Mouse (Mus musculus) c-Kit-positive CD71-negative TER-119-negative erythroid progenitor cells, embryonic 14.5 days (primary cell): ENCODE measurements around the gene Dthd1.

Experiments
- DNase-seq: peaks from one replicate; pipeline ENCODE4 v3.0.0-alpha.2; 2013; ENCODE audit warnings: low read depth

Dthd1 gene

DNA sequence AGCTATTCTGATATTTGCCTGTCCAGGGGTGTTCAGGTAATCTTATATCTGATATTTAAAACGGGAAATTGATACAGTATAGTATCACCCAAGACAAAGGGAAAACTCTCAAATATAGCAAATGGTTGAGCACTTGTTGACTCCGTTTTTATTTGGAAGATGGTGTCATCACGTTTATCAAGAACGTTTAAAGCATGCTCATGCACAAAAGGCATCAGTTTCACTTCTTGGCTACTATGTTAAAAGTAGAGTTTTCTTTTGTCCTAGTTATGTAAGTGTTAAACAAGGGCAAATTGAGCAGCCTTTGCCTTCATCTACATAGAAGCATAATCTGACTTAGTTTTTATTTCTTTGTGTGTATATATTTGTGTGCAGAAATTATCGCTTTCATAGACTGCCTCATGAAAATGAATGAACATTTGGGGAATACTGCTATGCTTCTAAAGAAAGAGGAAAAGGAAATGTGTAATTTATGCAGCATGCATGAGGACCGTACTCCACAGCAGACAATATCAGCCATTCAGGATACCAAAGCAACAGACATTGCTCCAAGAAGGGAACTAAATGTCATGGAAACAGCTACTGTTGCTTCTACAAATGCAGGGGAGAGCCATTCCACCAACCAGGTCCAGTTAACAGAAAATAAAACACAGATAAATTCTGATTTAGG is at the start of gene Dthd1:
Dthd1 (plus strand) TSS at position 422 of the 670 bp plus-strand sequence.
- no peak for DNase-seq

DNA sequence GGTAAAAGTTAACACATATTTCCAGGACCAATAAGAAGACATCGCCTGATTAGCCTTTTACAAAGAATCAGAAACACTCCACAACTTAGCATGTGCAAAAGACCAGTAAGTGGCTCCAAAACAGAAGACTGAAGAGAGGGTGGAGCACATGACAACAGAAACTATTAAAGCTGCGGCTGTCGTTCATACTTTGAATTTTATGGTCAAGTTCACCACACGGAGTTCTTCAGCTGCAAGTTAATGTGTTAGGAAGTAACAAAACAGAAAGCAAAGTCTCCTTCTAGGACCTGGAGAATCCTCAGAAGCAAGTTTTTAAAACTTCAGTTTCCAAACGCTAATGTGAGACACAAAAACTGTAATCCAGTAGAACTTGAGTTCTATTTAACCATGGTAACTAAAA is 49.5 kb upstream of the Dthd1 start:
- no peak for DNase-seq

DNA sequence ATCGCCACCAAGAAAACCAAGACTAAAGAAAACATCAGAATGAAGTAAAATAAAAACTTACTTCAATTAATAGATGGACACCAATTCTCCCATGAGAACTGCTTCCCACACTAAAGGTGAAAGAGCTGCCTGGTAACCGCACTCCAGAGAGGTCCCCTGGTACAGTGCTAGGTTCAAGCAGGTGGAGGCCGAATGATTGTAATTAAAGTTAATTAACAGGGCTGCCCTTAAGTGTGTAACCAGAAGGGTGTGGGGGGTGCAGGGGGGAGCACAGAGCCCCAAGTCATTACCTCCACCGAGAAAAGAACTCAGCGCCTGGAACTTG is 48.2 kb upstream of the Dthd1 start:
- DNase-seq = no peak

DNA sequence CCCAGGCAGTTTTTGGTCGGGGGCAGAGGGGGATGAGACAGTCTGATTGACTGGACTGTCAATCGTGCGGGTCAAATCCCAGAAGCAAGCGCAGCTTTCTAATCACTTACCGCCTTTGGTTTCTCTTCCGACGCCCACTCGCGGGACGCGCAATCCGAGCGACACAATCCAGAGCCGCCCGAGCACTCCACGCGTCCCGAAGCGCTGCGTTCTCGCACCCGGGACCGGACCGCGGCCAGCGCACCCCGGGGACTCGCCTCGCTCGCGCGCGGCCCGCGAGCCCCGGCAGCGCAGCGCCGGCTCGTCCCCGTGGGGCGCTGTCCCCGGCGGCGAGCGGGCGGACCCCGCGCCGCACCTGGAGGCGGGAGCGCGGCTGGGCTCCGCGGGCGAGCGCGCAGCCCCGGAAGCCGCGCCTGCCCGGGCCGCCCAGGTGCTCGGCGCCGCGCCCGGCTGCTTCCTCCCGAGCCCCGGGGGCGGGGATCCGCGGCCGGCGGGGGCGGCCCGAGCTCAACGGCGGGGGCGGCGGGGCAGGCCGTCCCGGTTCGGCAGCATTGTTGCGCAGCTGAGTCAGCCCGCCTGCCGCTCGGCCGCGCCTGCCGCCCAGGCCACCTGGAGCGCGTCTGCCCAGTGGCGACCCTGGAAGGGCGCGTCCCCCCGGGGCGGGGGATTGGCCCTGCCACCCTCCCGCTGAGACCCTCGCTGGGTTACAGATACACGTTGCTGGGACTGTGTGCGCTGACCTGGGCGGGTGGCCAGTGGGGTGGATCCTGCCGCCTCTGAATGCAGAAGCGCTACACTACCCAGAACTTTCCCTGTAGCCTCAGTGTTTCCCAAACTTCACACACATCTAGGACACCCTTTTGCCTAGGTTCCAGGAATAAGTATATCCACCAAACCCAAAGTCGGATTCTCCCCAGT is 47.6 kb upstream of the Dthd1 start, which contains the start of gene Arap2:
Arap2 (minus strand) TSS at position 376 of the 918 bp plus-strand sequence.
- DNase-seq = peak; percentile 31

DNA sequence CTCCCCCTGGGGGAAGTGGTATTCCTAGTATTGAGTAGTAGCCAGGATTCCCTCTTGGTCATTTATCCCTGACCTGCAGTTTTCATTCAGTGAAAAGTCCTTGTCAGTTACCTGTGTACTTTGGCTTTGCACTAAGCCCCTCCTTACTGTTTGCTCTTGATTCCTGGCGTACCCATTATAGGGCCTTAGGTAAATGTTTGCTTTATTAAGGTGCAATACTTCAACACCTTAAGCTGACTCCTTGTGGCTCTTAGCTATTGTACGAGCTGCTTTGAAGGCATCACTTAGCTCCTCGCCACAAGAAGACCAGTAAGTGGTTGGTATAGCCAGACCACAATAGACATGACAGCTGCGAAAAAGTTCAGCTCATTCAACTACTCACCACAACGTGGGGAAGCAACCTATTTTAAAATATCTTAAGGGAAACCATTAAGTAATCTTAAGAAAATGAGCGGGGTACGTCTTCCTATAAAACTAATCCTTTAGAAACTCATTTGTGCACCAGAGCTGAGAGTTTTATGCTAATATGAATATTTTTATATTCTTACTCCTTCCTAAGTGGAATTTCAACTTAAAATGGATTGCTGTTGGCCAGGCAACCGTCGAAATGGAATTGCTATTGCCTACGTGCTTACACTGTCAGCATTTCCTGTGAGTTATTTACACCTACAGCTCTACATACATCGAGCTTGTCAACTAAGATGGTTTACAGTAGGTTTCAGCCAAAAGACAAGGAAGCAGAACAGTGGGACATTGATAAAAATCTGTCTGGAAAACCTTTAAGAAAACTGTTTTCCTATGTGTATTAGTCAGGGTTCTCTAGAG is 41.6 kb upstream of the Dthd1 start:
- DNase-seq = no peak

DNA sequence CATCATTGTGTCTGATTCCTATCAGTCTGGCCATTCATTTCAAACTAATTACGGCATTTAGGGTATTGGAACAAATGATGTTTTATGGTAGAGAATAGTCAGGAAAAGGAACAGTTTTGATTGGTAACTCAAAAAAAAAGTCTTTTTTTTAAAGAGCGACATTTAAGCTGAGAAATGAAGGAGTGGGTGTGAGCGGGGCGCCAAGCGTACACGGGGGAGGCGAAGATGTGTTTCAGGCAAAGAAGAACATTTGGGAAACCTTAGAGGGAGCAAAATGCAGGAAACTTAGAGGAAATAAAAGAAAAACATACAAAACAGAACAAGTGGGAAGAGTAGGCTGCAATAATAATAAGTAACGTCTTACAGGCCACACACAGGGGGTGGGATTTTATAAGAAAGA is 35.8 kb upstream of the Dthd1 start:
- no peak for DNase-seq

DNA sequence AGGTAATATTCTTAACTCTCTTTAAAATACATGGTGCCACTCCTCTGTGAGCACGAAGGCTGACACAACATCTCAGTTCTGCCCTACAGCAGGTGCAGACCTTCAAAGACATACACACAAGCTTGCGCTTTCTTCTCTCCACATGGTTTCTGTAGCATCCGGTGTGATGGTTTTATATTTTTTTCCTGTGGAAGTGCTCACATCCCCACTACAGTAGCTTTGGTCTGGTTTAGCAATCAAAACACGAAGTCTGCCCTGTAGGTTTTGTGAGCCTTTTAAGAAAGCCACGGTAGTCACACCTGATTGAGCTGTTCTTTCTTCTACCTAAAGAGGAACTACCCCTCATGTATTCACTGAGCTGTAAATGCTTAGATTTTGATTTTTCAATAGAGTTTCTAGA is 34.9 kb upstream of the Dthd1 start:
- no peak for DNase-seq

DNA sequence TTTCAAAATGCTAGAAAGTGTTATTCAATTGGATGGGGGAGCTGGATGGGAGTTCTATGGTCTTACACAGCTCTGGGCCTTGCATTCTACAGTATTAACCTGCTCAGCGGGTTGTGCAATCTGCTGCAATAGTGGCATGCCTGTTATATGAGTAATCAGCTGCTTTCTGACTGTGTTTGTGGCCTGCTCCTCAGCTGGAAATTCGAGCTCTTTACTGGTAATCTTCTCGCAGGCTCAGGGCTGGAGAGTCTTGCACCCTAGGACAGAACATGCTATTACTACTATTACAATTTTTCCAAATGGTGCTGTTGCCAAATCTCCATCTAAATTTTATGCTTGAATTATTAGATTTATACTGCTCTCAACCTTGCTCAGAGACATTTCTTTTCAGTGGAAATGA is 26.8 kb upstream of the Dthd1 start:
- DNase-seq = no peak

DNA sequence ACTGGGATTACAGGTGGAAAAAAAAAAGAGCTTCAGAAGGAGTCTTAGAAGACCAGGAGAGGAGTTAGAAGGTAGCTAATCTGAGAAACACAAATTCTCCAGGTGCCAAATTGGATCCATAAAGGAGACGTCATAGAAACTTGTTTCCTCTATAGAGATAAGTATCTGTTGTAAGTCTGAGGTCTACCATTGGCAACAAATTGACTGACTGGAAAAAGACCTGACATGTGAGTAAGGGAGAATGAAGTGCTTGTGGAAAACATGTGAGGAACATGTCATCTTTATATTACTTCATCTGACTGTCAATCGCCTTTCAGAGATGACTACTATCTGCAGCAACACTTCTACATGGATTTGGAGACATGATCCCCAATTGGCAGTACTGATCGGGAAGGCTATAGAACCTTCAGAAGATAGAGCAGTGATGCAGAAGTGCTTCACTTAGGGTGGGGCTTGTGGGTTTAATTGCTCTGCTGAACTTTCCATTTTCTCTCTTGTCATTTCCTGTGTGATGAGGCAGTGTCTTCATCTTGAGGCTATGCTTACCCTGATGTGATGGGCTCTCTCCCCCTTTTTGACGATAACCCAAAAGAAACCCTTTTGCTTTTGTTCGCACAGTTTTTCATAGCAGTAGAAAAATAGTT is 22.6 kb upstream of the Dthd1 start:
- DNase-seq = no peak

DNA sequence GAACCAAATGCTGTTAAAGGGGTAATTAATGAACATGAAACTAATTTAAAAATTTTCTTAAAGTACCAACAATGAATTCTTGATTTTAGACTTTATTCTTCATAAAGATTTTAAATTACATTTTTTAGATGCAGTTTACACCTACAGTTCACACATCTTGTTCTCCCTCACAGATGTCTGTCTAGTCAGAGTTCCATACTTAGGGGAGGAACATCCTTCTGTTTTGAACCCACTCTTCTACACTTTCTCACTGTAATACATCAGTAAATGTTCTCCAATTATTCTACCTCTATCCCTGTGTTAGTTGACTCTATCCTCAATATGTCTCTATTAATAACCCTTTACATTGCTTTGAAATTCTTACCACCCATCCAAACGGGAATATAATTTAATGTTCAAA is 20.8 kb upstream of the Dthd1 start:
- DNase-seq = no peak

DNA sequence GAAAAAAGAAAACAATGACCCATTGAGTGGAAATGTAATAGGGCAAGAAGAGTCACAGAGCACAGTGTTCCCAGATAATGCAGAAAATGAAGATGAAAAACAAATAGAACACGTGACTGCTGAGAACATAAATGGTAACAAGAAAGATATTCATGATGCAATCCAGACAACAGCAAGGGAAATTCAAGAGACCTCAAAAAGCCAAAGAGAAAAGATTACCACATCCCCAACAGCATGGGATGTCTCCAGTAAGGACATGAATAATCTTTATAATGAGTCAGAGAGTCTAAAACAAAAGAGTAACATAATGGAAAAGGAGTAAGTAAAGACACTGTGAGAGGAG is 420 bp downstream of the Dthd1 start:
- no peak for DNase-seq

DNA sequence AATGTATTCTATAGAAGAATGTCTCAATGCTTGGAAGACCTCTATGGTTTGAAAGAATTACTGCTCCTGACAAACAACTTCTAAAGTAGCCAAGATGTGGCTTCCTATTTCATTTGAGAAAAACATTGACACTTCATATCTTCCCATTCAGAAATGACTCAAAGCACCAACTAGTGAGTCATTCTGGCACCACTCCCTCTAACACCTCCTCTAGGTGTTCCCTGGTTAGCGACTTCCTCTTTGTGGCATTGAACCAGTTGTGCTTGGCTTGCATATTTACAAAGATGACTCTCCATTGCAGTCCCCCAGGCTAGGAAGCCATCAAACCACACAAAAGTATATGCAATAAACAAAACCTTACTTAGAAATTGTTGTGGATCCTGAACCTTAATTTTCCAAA is 2.1 kb downstream of the Dthd1 start:
- peak; percentile 12 for DNase-seq

DNA sequence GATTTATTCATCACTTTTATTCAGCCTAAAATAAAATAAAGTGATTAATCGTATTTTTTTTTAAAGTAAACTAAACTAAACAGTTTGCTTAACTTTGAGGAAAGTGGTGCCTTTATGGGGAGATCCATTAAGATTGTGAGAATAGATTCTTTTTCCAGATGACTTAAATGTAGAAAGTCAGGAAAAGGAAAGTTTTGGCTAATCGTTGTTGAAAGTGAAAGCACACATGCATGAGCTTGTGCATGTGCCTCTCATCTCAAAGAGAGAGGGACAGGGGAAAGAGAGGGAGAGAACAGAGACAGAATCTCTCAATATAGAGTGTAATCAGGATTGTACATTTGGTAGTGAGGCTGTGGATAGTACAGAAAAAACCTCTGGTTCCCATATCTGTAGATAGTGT is 5.9 kb downstream of the Dthd1 start:
- DNase-seq = no peak

DNA sequence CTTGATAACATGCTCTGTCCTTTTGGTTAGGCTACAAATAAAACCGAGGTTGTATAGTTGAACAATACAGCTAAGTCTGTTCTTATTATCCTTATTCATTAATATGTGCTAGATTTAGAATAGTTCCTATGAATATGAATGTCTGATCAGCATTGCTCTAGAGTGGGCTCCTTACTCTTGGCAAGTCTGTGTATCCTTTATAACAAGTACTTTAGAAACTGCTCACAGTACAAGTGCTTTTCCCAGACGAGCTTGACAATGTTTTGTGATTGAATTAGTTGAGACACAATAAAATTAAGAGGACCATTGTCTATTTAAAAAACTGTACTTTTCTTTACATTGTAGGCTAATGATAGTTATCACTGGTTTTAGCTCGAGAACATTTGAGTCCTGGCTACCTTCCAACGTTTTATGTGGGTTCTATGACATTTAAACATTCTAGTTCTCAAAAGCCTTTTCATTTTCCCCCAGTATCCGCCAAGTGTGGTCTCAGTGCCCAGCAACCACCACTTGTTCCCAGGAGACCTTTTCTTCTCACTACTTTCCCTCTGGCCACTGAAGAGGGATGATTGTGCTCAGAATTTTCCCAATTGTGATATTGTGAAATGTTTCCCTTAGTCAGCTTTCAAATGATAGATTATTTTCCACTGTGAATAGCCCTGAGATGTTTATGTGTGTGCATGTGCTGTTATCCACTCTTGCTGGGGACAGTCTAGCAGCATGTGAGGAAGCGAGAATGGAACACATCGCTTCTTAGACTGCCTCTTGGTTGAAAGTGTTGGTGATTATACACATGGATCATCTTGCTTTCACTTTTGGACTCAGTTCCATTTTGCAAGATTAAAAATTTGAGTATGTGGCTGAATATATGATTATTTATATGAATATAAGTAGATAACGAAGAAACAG is 7.0 kb downstream of the Dthd1 start:
- no peak for DNase-seq

DNA sequence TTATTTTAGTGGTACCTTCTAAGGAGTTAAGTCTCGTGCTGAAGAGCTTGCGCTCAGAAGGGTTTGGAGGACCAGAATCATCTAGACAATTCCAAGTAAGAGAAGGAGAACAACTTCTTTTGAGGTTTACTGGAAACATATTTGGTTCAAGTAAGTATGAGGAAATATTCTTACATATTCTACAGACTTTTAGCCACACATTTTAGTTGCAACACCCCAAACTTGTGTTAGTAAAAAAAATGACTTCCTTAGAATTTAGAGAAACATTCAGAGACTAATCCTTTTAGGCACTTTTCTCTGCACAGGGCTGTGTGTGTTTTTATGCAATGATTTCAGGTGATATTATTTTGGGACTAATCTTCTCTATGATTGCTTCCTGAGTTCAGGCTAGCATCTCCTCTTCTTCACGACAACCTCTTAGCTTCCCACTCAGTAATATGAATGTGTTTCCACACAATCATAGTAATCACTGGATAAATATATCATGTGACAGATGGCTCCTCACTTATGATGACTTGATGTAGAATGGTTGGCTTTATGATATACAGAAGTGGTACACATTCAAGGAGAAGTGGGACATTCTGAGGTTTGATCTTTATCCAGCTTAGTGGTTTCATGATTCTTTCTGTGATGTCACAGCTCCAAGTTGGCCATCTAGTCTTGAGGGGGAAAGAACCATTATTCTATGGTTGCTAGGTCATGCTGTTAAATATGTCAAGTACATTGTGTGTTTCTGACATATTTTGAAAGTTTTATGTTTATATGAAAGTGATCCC is 29.5 kb downstream of the Dthd1 start:
- no peak for DNase-seq

DNA sequence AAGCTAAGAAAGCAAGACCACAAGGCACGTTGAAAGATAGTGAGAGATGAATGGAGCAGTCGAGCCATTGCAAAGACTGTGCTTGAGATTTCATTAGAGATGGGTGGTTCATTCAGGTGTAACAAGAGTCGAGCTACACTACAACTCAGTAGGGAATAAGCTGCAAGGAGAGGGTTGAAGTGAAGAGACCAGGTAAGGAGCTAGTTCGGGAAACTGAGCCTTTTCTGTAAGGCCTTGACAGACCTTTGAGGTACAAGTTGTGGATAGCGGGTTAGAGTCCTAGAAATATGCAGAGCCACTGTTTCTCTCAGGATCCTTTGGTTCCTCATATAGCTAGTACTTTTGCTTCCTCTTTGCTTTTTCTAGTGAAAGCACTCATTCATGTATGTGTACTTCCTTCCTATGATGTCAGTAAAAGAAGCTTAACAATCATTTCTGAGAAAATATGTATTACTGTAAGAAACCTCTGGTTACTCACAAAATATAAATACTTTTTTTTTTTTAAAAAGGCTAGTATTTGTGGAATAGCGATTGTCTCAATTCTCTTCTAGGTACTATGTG is 33.0 kb downstream of the Dthd1 start:
- DNase-seq = no peak

DNA sequence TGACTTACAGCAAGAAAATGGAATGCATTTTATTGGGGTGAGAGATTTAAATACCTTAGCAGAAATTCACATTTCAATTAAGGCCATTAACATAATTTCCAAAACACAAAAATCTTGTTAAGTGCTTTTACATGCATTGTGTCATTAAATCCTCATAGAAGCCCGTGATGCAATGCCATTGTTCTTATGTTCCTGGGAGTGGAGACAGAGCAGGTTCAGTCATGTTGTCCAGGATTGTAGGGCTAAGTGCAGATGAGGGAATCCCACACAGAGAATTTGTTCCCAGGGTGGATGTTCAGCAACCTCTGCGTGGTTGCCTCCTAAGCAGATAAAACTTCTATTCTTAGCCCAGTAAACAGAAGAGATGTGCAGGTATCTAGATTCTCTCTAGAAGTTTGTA is 37.7 kb downstream of the Dthd1 start:
- no peak for DNase-seq

DNA sequence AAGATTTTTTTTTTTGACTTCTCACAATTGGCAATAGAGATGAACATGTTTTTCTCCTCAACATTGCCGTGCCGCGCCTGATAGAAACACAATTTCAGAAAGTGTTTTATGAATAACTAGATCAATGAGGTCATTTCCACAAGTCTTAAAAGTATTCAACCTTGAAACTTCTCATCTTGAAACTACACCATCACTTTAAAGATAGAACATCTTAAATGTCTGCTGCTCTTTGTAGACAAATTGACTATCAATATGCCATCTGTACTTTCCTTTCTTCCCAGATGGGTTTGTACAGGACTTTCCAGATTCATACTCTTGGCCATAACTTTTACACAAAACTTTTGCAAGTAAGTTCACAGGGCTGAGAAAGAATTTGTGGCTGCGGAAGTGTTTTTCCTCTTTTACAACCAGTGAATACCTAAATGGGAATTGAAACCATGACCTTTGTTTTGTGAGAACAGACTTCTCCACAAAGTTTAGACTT is 40.8 kb downstream of the Dthd1 start:
- no peak for DNase-seq

DNA sequence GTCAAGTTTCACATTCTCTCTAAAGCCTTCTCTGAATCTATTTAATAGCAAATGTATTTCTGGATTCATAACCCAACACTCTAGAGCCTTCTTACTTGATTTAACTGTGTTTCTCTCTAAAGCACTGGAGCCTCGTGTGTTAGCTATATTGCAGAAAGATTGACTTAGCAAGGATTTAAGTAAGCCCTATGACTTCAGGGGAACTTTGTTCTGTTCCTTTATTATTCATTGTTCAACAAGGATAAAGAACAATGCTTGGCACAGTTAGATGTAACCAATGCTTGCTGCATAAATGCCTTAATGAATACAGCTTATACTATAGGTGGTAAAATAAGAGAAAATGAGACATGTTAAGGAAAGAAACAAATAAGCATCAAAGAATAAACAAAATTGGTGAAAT is 43.9 kb downstream of the Dthd1 start:
- DNase-seq = no peak

DNA sequence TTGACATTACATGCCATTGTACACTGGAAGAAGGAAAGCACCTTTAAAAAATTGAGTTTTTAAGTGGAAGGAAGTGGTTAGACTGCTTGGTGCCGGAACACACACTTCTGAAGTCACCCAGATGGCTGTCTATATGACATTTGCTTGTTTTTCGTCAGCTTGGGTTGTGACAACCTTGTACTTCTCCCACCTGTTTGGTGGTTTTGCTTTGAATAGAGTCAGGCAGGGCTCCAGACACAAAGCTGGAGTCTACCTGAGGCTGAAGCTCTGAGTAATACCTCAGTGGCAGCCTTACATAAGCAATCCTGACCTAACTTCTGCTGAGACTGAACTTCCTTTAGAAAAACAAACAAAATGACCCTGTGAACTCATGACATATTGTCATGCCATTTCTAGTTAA is 44.7 kb downstream of the Dthd1 start:
- no peak for DNase-seq
